Mouse (Mus musculus) testis, adult 2 months (tissue): Measurements from ENCODE around the gene Zfp661.

Experiments used
- CTCF ChIP-seq: fragments of 200-500 bp; IDR thresholded peaks from 2 replicates; pipeline ENCODE4 v1.5.1; 2012; ENCODE audit warnings: low read depth, mild to moderate bottlenecking, inconsistent platforms, low read length, moderate library complexity; ENCODE audit not compliant: control insufficient read depth, insufficient read depth, insufficient replicate concordance
- POLR2A ChIP-seq: fragments of 200-500 bp; IDR thresholded peaks from 2 replicates; pipeline ENCODE4 v1.6.1; 2012; ENCODE audit warnings: low read depth, mild to moderate bottlenecking, inconsistent platforms, low read length, moderate library complexity; ENCODE audit not compliant: control insufficient read depth

GRCm38 (mm10) chr2:127550446-127550845, 36.4 kb downstream of the Zfp661 start:
- TF ChIP-seq CTCF (no peak), POLR2A (no peak)
